Mouse (Mus musculus) CH12.LX (cell line): ENCODE measurements around the gene Insig2.

ENCODE experiments used
- CTCF ChIP-seq, 2 experiments: IDR thresholded peaks in 1 of 2; conservative IDR thresholded peaks in 1 of 2; 2 replicates each; pipeline ENCODE4 v1.5.1; 2011 to 2012; ENCODE audit warnings: low read depth in 2 of 2, low read length in 2 of 2, improper control_type of control experiment in 1 of 2, inconsistent platforms in 1 of 2, mild to moderate bottlenecking in 1 of 2, moderate library complexity in 1 of 2
- JUND ChIP-seq: conservative IDR thresholded peaks from 2 replicates; pipeline ENCODE4 v1.6.1; 2011; ENCODE audit warnings: low read depth, low read length, improper control_type of control experiment
- MYC ChIP-seq: IDR thresholded peaks from 2 replicates; pipeline ENCODE4 v1.6.1; 2011; ENCODE audit warnings: low read depth, mild to moderate bottlenecking, improper control_type of control experiment, low read length
- POLR2A ChIP-seq: IDR thresholded peaks from 2 replicates; pipeline ENCODE4 v1.6.1; 2011; ENCODE audit warnings: low read depth, mild to moderate bottlenecking, improper control_type of control experiment, low read length
- UBTF ChIP-seq: IDR thresholded peaks from 2 replicates; pipeline ENCODE4 v1.6.1; 2012; ENCODE audit warnings: low read depth, mild to moderate bottlenecking, inconsistent platforms, low read length, improper control_type of control experiment, moderate library complexity

DNA sequence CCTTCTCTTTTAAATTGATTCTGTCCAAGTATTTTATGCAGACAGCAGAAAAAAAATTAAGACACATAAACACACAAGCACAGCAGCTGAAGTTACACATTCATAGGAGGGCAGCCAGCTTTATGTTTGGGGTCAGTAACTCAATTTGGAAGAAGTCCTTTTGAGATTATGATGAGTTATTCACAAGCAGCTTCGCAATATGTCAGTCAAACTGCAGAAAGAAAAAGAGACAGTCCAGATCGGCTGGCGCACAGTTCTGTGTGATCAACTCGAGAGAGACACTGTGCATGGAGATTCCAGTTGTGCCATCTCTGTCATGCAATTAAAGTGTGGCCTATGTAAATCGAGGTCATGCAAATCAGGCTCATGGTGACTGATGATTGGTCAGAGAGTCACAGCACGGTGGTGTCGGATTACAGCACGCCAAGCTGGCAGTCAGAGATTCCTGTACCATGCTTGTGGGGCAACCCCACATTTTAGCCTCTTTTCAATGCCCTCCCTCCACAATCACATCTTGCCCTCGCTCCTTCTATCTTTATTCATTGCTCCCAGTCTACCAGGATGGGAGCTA lies 72.1 kb downstream of the Insig2 start:
- TF ChIP-seq POLR2A (no peak), MYC (no peak), JUND (no peak), CTCF (conservative IDR thresholded peaks at IDR 0.05 in 1 of 2, IDR thresholded peaks at IDR 0.05 in 1 of 2; ENCODE audit: low read depth in 2 of 2, low read length in 2 of 2) (no peak), UBTF (no peak)
